Mouse (Mus musculus) brain, embryonic 14.5 days (tissue): ENCODE measurements around the gene Elavl1.

ENCODE experiments used
- CTCF ChIP-seq: fragments of 200-500 bp; IDR thresholded peaks from 2 replicates; pipeline ENCODE4 v1.5.1; 2012; ENCODE audit warnings: inconsistent platforms, mild to moderate bottlenecking, moderate library complexity, borderline replicate concordance; ENCODE audit not compliant: insufficient read depth, insufficient read length; ENCODE audit errors: extremely low read depth
- POLR2A ChIP-seq: fragments of 200-500 bp; IDR thresholded peaks from 2 replicates; pipeline ENCODE4 v1.6.1; 2012; ENCODE audit warnings: mild to moderate bottlenecking, inconsistent platforms, borderline replicate concordance; ENCODE audit not compliant: poor library complexity, insufficient read depth, insufficient read length, severe bottlenecking; ENCODE audit errors: extremely low read depth

DNA sequence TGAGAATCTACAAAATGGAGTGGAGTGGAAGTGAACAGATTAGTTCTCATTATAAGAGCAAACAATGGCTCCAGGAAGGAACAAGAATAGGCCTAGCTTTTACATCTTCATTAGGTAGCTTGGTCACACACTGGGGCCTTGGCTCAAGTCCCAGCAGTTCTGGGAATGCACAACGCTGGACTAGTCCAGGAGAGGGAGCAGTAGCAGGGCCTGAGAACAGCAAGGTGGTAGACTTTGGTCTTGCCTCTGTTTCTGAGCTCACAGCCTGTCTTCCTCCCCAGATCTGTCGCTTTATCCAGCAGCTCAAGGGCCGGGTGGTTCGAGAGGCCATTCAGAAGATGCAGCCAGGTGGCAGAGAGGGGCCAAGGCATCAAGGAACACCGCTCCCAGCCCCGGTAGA is 71.2 kb downstream of the Elavl1 start:
- no peak for TF ChIP-seq POLR2A
- TF ChIP-seq CTCF, result peak; percentile 51; the same call in 1 of the 2 replicates
